Mouse (Mus musculus): ENCODE data around the gene Ebf1. TPM values are rescaled to one million over a fixed set of nuclear protein-coding genes. Genes with fewer than 3 reads are reported as not detected.
A peak's percentile ranks its signal among the peaks of the same experiment; 100 is the strongest.

Ebf1 gene
- polyA plus RNA-seq, 1 experiment from 2014 or later: 21.3 TPM

DNA sequence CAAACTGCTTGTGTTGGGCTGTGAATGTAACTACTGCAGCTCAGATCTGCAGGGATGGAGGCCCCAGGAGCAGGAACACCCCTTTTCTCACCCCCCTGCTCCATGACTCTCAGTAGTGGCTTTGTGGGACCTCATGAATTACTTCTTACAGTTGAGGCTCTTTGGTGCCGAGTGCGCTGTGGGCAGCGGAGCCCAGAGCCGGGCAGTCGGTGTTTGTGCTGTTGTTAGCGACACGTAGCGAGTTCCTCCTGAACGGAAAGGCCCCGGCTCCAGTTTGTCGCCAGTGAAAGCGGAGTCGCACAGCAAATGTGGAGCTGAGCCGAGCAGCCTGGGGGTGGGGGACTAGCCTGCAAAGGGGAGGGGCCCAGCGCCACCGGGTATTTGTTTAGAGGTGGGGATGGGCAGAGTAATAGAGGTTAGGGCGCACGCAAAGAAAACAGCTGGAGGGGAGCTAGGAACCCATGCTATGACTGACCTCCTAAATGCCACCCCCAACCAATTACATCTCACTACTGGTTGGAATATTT lies 48.1 kb downstream of the Ebf1 start:
- H3K27me3 ChIP-seq (ENCODE audit: control insufficient read depth, insufficient read depth, low read length): peaks cover 19% of the 10 kb centered on the region
- peak overlapping the region; percentile 51; the same call in 1 of the 2 replicates for H3K9ac ChIP-seq (ENCODE audit: low read length)
- no peaks in the 10 kb centered on the region for H3K36me3 ChIP-seq (ENCODE audit: control insufficient read depth, insufficient read depth, low read length)
- peak; percentile 75 for DNase-seq (ENCODE audit: low spot score)
- H3K4me1 ChIP-seq (replicated peaks; ENCODE audit: control insufficient read depth, insufficient read depth, low read length): peaks cover 12% of the 10 kb centered on the region
- peak; percentile 64 for ATAC-seq (replicated peaks; ENCODE audit: low FRiP score)
- H3K27ac ChIP-seq (ENCODE audit: low read depth, low read length): no peak overlapping the region
- no peaks in the 10 kb centered on the region for H3K9me3 ChIP-seq (ENCODE audit: control insufficient read depth, low read length)
- peak overlapping the region; percentile 48 for H3K4me2 ChIP-seq (ENCODE audit: low read depth, low read length, severe bottlenecking)
- WGBS: under 1% methylated on average over 18 of the region's 18 CpGs
- peak overlapping the region; percentile 10; the same call in 1 of the 2 replicates for H3K4me3 ChIP-seq (ENCODE audit: low read depth, low read length)

DNA sequence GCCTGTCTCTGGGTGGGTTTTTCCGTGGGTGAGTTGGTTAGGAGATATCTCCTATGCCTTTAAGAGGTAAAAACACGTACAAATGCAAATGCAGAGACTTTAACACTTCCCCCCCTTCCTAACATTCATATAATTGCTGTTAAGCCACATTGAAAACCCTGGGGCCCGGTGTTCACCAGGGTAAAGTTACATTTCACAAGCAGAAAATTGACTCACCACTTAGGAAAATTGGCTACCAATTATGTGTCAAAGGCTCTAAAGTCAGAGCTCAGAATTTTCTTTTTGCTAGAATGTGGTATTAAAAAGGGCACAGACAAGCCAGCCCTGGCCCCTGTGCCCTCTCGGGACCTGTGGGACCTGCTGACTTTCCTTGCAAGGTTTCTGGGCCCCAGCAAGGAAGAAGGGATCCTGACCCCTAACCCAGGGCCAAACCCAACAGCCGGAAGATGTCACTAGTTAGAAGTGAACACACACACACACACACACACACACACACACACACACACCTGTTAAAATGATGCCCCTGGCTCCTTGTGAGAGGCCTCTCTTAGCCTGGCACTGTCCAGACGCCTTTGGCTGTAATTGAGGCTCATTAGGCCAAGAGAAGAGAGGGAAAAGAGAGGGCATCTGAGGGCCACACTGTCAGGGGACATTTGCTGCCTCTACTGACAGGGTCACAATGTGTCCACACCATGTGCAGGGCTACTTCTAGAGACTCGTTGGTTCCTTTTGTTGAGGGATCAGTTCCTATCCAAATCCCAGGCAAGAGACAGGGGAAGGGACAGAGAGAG lies 48.8 kb downstream of the Ebf1 start:
- Histone ChIP-seq H3K9me3 (ENCODE audit: control insufficient read depth, low read length) (no peaks in the 10 kb centered on the region), H3K4me3 (ENCODE audit: low read depth, low read length) (no peak overlapping the region; the same call in 1 of the 2 replicates), H3K36me3 (ENCODE audit: control insufficient read depth, insufficient read depth, low read length) (no peaks in the 10 kb centered on the region), H3K4me1 (replicated peaks; ENCODE audit: control insufficient read depth, insufficient read depth, low read length) (peaks cover 12% of the 10 kb centered on the region), H3K4me2 (ENCODE audit: low read depth, low read length, severe bottlenecking) (peak overlapping the region; percentile 48; the same call in 1 of the 2 replicates), H3K27me3 (ENCODE audit: control insufficient read depth, insufficient read depth, low read length) (peaks cover 19% of the 10 kb centered on the region), H3K9ac (ENCODE audit: low read length) (no peak overlapping the region), H3K27ac (ENCODE audit: low read depth, low read length) (no peak overlapping the region)
- ATAC-seq (replicated peaks; ENCODE audit: low FRiP score) (no peak), DNase-seq (ENCODE audit: low spot score) (no peak)
- WGBS: 25% methylated on average over 7 of the region's 7 CpGs

DNA sequence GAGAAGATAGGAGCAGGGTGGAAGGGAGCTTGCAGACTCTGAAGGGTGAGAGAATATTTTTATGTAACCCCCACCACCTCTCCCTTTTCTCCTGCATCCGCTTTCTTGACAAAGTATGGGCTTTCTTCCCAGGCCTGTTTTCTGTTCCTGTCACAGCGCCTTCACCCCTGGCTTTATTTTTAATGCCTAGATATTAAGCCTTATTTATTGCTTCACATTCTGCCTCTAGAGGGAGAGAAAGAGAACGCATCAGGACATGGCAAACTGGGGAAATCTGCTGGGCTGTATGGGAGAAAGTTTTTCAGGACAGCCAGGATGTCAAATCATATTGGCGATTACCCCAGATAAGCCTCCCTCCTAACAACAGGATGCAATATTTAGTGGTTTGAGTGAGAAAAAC lies 49.6 kb downstream of the Ebf1 start:
- no peak for DNase-seq (ENCODE audit: low spot score)
- peaks cover 12% of the 10 kb centered on the region for H3K4me1 ChIP-seq (replicated peaks; ENCODE audit: control insufficient read depth, insufficient read depth, low read length)
- no peak overlapping the region for H3K4me2 ChIP-seq (ENCODE audit: low read depth, low read length, severe bottlenecking)
- no peak overlapping the region for H3K4me3 ChIP-seq (ENCODE audit: low read depth, low read length)
- no peaks in the 10 kb centered on the region for H3K9me3 ChIP-seq (ENCODE audit: control insufficient read depth, low read length)
- ATAC-seq (replicated peaks; ENCODE audit: low FRiP score): no peak
- H3K36me3 ChIP-seq (ENCODE audit: control insufficient read depth, insufficient read depth, low read length): no peaks in the 10 kb centered on the region
- H3K9ac ChIP-seq (ENCODE audit: low read length): no peak overlapping the region
- H3K27ac ChIP-seq (ENCODE audit: low read depth, low read length): no peak overlapping the region
- 60% methylated on average over 4 of the region's 4 CpGs for WGBS
- H3K27me3 ChIP-seq (ENCODE audit: control insufficient read depth, insufficient read depth, low read length): peaks cover 19% of the 10 kb centered on the region

DNA sequence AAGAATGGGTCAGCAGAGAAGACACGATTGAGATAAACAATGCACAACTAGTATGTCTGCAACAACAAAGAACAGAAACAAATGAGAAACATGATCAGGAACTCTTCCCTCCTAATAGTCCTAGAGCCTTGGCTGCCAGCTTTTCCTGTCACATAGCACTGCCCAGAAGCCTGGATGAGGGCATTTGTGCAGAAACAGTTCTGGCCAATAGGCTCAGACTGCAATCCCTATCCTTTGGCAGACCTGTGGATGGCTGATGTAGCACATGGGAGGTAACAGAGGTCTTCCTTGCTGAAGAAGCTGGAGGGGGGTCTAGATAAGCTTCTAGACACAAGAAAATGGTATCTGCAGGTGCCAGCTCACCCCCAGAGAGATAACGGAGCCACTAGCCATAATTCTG lies 64.2 kb downstream of the Ebf1 start:
- Histone ChIP-seq H3K9me3 (ENCODE audit: control insufficient read depth, low read length) (no peaks in the 10 kb centered on the region), H3K4me1 (replicated peaks; ENCODE audit: control insufficient read depth, insufficient read depth, low read length) (no peaks in the 10 kb centered on the region), H3K27ac (ENCODE audit: low read depth, low read length) (no peak overlapping the region), H3K4me3 (ENCODE audit: low read depth, low read length) (no peak overlapping the region), H3K27me3 (ENCODE audit: control insufficient read depth, insufficient read depth, low read length) (peaks cover under 1% of the 10 kb centered on the region; the same call in 1 of the 2 replicates), H3K4me2 (ENCODE audit: low read depth, low read length, severe bottlenecking) (no peak overlapping the region), H3K36me3 (ENCODE audit: control insufficient read depth, insufficient read depth, low read length) (no peaks in the 10 kb centered on the region), H3K9ac (ENCODE audit: low read length) (no peak overlapping the region)
- DNase-seq (ENCODE audit: low spot score) (no peak), ATAC-seq (replicated peaks; ENCODE audit: low FRiP score) (no peak)
- 86% methylated on average over 2 of the region's 2 CpGs for WGBS

DNA sequence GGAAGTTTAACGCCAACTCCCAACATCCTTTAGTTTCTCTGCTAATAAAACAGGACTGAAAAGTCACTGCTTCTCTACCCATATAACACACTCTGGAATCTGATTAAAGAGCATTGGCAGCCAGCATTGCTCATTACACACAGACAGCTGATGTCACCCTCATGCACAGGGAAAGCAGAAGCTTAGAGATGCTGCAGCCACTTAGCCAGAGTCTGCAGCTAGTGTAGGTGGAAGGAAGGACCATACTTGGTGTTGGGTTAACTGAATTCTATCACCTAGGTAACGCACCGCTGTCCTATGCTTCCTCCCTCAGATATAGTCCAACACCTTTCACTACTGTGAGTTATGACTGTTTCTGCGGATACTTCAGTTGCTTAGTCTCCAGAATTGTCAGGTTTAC lies 64.9 kb downstream of the Ebf1 start:
- H3K27ac ChIP-seq (ENCODE audit: low read depth, low read length): no peak overlapping the region
- no peak overlapping the region for H3K4me2 ChIP-seq (ENCODE audit: low read depth, low read length, severe bottlenecking)
- H3K4me3 ChIP-seq (ENCODE audit: low read depth, low read length): no peak overlapping the region
- H3K27me3 ChIP-seq (ENCODE audit: control insufficient read depth, insufficient read depth, low read length): peaks cover 2% of the 10 kb centered on the region; the same call in 1 of the 2 replicates
- H3K9me3 ChIP-seq (ENCODE audit: control insufficient read depth, low read length): no peaks in the 10 kb centered on the region
- H3K36me3 ChIP-seq (ENCODE audit: control insufficient read depth, insufficient read depth, low read length): no peaks in the 10 kb centered on the region
- 95% methylated on average over 4 of the region's 4 CpGs for WGBS
- no peak for DNase-seq (ENCODE audit: low spot score)
- H3K4me1 ChIP-seq (replicated peaks; ENCODE audit: control insufficient read depth, insufficient read depth, low read length): no peaks in the 10 kb centered on the region
- no peak overlapping the region for H3K9ac ChIP-seq (ENCODE audit: low read length)
- ATAC-seq (replicated peaks; ENCODE audit: low FRiP score): no peak

DNA sequence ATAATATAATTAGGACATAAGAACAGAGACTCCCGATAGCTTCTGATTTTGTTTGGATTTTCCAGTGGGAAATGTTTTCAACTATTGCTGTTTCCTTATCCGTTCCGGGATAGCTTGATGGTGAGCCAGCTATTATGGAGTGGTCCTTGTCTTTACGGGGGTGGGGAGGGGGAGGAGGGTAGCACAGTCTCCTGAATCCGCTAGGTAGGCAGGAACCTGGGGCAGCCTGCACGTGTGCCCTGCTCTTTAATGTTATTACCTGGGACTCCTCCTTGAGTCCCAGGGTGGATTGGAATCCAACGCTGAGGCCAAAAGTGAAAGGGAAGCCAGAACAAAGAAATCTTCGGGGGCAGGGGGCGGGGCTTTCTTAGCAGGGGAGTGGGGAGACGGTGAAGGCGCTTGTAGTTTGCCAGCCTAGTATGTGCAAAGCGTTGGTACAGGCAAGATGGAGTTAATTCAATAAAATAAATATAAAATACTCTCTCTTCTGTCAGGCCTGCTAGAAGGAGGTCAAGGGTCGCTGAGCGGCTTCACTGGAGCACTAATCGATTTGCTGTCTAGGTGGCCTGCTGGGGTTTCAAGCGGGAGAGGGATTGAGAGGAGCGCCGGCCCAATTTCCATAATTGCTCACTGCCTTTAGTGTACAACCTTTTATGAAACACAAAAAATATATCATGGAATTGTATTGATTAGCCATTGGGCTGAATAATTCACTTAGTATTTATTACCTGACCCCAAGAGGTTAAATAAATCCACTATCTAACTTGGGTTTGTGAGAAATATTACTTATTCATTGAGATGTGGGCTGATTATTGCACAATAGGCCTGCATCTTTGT lies 65.8 kb downstream of the Ebf1 start:
- no peaks in the 10 kb centered on the region for H3K36me3 ChIP-seq (ENCODE audit: control insufficient read depth, insufficient read depth, low read length)
- H3K4me1 ChIP-seq (replicated peaks; ENCODE audit: control insufficient read depth, insufficient read depth, low read length): no peaks in the 10 kb centered on the region
- no peak overlapping the region for H3K9ac ChIP-seq (ENCODE audit: low read length)
- peak overlapping the region; percentile 27; the same call in 1 of the 2 replicates for H3K4me2 ChIP-seq (ENCODE audit: low read depth, low read length, severe bottlenecking)
- H3K4me3 ChIP-seq (ENCODE audit: low read depth, low read length): no peak overlapping the region
- H3K9me3 ChIP-seq (ENCODE audit: control insufficient read depth, low read length): no peaks in the 10 kb centered on the region
- DNase-seq (ENCODE audit: low spot score) (peak; percentile 66), ATAC-seq (replicated peaks; ENCODE audit: low FRiP score) (0 out of 2 replicates have a peak, but pooled peaks have one; percentile 27)
- H3K27ac ChIP-seq (ENCODE audit: low read depth, low read length): no peak overlapping the region
- H3K27me3 ChIP-seq (ENCODE audit: control insufficient read depth, insufficient read depth, low read length): peaks cover 2% of the 10 kb centered on the region; the same call in 1 of the 2 replicates
- 13% methylated on average over 18 of the region's 18 CpGs for WGBS

DNA sequence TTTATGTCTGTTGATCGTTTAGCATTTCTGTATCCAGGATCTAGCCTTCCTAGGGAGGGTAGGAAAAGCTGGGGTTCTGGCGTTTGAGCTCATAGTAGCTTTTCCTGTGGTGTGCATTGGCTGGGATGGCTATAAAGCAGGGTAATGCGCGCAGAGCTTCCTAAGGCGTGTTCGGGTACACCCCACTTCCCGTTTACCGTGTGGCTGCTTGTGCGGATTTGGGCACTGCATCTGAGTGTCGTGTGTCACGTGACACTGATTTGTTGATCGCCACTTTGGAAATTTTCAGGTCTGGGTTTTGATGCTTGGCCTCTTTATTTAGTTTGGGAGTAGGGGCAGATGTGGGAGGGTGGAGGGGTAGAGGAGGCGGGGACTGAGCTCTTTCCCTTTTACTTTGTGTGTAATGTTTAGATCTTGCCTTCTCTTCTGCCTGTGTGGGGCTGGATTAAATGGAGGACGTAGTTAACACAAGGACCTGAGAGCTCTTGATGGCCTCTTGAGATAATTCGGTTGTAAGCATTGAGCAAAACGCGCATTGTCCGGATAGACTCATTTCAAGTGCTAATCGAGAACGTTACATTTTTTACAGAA lies 67.5 kb downstream of the Ebf1 start:
- no peaks in the 10 kb centered on the region for H3K9me3 ChIP-seq (ENCODE audit: control insufficient read depth, low read length)
- WGBS: 47% methylated on average over 20 of the region's 20 CpGs
- ATAC-seq (replicated peaks; ENCODE audit: low FRiP score): no peak
- no peak overlapping the region for H3K27ac ChIP-seq (ENCODE audit: low read depth, low read length)
- H3K9ac ChIP-seq (ENCODE audit: low read length): no peak overlapping the region
- H3K4me3 ChIP-seq (ENCODE audit: low read depth, low read length): no peak overlapping the region
- no peaks in the 10 kb centered on the region for H3K36me3 ChIP-seq (ENCODE audit: control insufficient read depth, insufficient read depth, low read length)
- H3K4me2 ChIP-seq (ENCODE audit: low read depth, low read length, severe bottlenecking): no peak overlapping the region
- DNase-seq (ENCODE audit: low spot score): no peak
- H3K4me1 ChIP-seq (replicated peaks; ENCODE audit: control insufficient read depth, insufficient read depth, low read length): no peaks in the 10 kb centered on the region
- H3K27me3 ChIP-seq (ENCODE audit: control insufficient read depth, insufficient read depth, low read length): peaks cover 2% of the 10 kb centered on the region; the same call in 1 of the 2 replicates

DNA sequence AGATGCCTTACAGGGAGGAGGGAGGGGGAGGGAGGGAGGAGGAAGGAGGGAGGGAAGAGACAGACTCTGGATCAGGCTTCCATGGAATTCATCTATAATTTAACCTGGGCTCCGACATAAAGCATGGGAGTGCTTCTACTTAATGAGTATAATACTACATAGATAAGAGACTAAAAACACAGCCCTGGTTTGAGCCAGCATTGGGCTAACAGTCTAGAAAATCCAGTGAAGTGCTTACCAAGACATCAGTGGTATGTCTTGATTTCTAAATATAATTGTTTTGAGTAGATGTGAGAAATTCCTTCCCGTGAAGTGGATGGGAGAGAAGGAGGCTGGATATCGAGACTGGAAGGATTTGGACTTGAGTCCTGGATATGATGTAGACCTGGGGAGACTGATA lies 68.0 kb downstream of the Ebf1 start:
- H3K4me1 ChIP-seq (replicated peaks; ENCODE audit: control insufficient read depth, insufficient read depth, low read length): no peaks in the 10 kb centered on the region
- ATAC-seq (replicated peaks; ENCODE audit: low FRiP score) (no peak), DNase-seq (ENCODE audit: low spot score) (no peak)
- WGBS: 74% methylated on average over 3 of the region's 3 CpGs
- peaks cover 2% of the 10 kb centered on the region; the same call in 1 of the 2 replicates for H3K27me3 ChIP-seq (ENCODE audit: control insufficient read depth, insufficient read depth, low read length)
- H3K4me3 ChIP-seq (ENCODE audit: low read depth, low read length): no peak overlapping the region
- H3K36me3 ChIP-seq (ENCODE audit: control insufficient read depth, insufficient read depth, low read length): no peaks in the 10 kb centered on the region
- H3K9ac ChIP-seq (ENCODE audit: low read length): no peak overlapping the region
- no peak overlapping the region for H3K27ac ChIP-seq (ENCODE audit: low read depth, low read length)
- no peak overlapping the region for H3K4me2 ChIP-seq (ENCODE audit: low read depth, low read length, severe bottlenecking)
- H3K9me3 ChIP-seq (ENCODE audit: control insufficient read depth, low read length): no peaks in the 10 kb centered on the region

Data from forebrain, embryonic 11.5 days (tissue).